Comparison of ENCODE assay signal across 21 mouse cellular contexts in the genomic region with DNA sequence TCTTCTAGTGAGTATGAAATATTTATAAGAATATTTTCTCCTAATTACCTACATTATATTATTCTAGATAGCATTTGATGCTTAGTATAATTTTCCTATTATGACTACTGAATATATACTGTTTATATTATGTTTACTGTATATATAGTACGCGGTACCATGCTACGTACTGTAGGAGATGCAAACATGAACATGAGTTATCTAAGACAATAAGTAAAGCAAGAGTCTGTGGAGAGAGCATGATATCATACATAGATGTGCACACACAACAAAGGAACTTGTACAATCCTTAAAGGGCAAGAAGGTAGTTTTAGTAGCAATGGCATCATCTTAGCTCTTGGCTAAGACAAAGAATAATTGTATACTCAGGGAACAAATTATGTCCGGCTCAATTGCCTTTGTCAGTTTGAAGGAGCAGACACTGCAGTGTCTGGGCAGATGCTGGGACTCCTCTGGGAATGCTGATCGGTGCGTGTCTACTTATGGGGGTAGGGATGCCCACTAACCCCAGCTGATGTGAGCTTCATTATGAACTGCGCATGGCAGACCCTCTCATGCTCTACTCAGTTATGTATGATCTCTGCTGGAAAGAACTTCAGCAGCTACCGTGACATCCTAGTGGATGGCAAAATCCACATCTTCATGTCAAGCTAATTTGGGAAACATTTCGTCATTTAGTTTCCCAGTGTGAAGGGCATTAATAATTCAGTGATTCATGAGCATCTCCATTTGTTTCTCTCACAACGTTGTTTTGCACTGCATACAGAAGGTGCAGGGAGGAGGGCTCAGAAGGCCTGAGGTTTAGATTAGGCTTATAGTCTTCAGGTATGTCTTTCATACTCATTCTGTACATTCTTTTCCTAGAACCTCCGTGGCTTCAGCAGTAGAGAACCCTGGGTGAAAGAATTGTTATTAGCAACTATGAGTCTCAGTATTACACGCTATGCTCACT.
DNase-seq lines count a peak whose midpoint lies in the region; ATAC-seq lines count a peak whose summit lies in the region.
"Had no signal": no experiment of that assay in that cellular context is flagged by ENCODE, and none has a peak within 500 bp of the region (broad histone marks: within the 10 kb centered on the region; RNA-seq: fewer than 3 reads in every experiment).

No protein-coding gene starts in this region.

- no peaks in the 10 kb centered on the region for H3K9me3 ChIP-seq in neural tube, embryonic 11.5 days (ENCODE audit: control insufficient read depth, low read length)
- no peaks in the 10 kb centered on the region for H3K9me3 ChIP-seq in hindbrain, embryonic 14.5 days (ENCODE audit: control insufficient read depth, low read length)
- H3K9me3 ChIP-seq in midbrain, embryonic 14.5 days (ENCODE audit: control insufficient read depth, low read length): no peaks in the 10 kb centered on the region
- H3K9me3 ChIP-seq: embryonic facial prominence, embryonic 12.5 days; heart, embryonic 12.5 days; limb, embryonic 12.5 days; liver, embryonic 13.5 days; lung, embryonic 15.5 days had no signal

- no peaks in the 10 kb centered on the region for H3K27me3 ChIP-seq in neural tube, embryonic 11.5 days (ENCODE audit: control insufficient read depth, insufficient read depth, low read length)
- H3K27me3 ChIP-seq in hindbrain, embryonic 14.5 days (ENCODE audit: control insufficient read depth, insufficient read depth, low read length): no peaks in the 10 kb centered on the region
- no peaks in the 10 kb centered on the region for H3K27me3 ChIP-seq in midbrain, embryonic 14.5 days (ENCODE audit: control insufficient read depth, insufficient read depth, low read length)
- H3K27me3 ChIP-seq: embryonic facial prominence, embryonic 12.5 days; heart, embryonic 12.5 days; limb, embryonic 12.5 days; liver, embryonic 13.5 days; lung, embryonic 15.5 days had no signal

- ATAC-seq in neural tube, embryonic 11.5 days (ENCODE audit: insufficient read depth, low FRiP score, low TSS enrichment): peak; percentile 88
- ATAC-seq in hindbrain, embryonic 14.5 days (ENCODE audit: low FRiP score): peak; percentile 84
- peak; percentile 83; the same call in 1 of the 2 replicates for ATAC-seq in midbrain, embryonic 14.5 days (ENCODE audit: low FRiP score, low TSS enrichment)

- no peak overlapping the region for H3K27ac ChIP-seq in neural tube, embryonic 11.5 days (ENCODE audit: low read depth, low read length)
- H3K27ac ChIP-seq in hindbrain, embryonic 14.5 days: peak overlapping the region; percentile 43; the same call in 1 of the 2 replicates
- no peak overlapping the region for H3K27ac ChIP-seq in midbrain, embryonic 14.5 days (replicated peaks; ENCODE audit: low read depth, low read length)
- H3K27ac ChIP-seq: embryonic facial prominence, embryonic 12.5 days; kidney, postnatal 0 days; layer of hippocampus, adult 2 months; left cerebral cortex, adult 2 months; limb, embryonic 12.5 days; liver, embryonic 13.5 days; lung, embryonic 15.5 days had no signal

- H3K36me3 ChIP-seq in neural tube, embryonic 11.5 days (ENCODE audit: control insufficient read depth, insufficient read depth, low read length): no peaks in the 10 kb centered on the region
- no peaks in the 10 kb centered on the region for H3K36me3 ChIP-seq in hindbrain, embryonic 14.5 days (replicated peaks; ENCODE audit: control insufficient read depth, insufficient read depth)
- H3K36me3 ChIP-seq in midbrain, embryonic 14.5 days (ENCODE audit: control insufficient read depth, insufficient read depth, low read length): no peaks in the 10 kb centered on the region
- H3K36me3 ChIP-seq: embryonic facial prominence, embryonic 12.5 days; heart, embryonic 12.5 days; limb, embryonic 12.5 days; liver, embryonic 13.5 days; lung, embryonic 15.5 days had no signal

- 73% methylated on average over 12 of the region's 12 CpGs for WGBS in neural tube, embryonic 11.5 days
- 49% methylated on average over 12 of the region's 12 CpGs for WGBS in hindbrain, embryonic 14.5 days
- 51% methylated on average over 12 of the region's 12 CpGs for WGBS in midbrain, embryonic 14.5 days

- H3K4me3 ChIP-seq in neural tube, embryonic 11.5 days (ENCODE audit: low read depth, low read length): no peak overlapping the region
- no peak overlapping the region for H3K4me3 ChIP-seq in hindbrain, embryonic 14.5 days (replicated peaks; ENCODE audit: low read length)
- no peak overlapping the region for H3K4me3 ChIP-seq in midbrain, embryonic 14.5 days (replicated peaks; ENCODE audit: low read depth, low read length)
- H3K4me3 ChIP-seq: embryonic facial prominence, embryonic 12.5 days; heart, embryonic 12.5 days; layer of hippocampus, adult 2 months; left cerebral cortex, adult 2 months; limb, embryonic 12.5 days; liver, embryonic 13.5 days; lung, embryonic 15.5 days; myocyte had no signal

- peak; percentile 42 for DNase-seq in neural tube, embryonic 11.5 days (ENCODE audit: low spot score)
- DNase-seq in neural tube, embryonic 10.5 days (ENCODE audit: extremely low spot score, low spot score): no peak
- peak; percentile 36 for DNase-seq in hindbrain, embryonic 14.5 days (ENCODE audit: low spot score)
- DNase-seq in midbrain, embryonic 14.5 days: peak; percentile 55
- DNase-seq in heart, postnatal 14 days: no peak
- no peak for DNase-seq in left cerebral cortex, adult 11 months (ENCODE audit: low spot score)
- DNase-seq in right cerebral cortex, postnatal 36 days (ENCODE audit: low spot score in 2 of 2): no peak
- DNase-seq: cerebellum, adult 11-12 months; cerebellum, postnatal 36 days; heart, postnatal 36 days; kidney, adult 11 months; liver, embryonic 13.5 days; thymus, postnatal 25 days had no signal

- peaks cover 3% of the 10 kb centered on the region; the same call in 1 of the 2 replicates for H3K4me1 ChIP-seq in neural tube, embryonic 11.5 days (ENCODE audit: control insufficient read depth, insufficient read depth, low read length)
- H3K4me1 ChIP-seq in hindbrain, embryonic 14.5 days (replicated peaks; ENCODE audit: control insufficient read depth, insufficient read depth, low read length): peaks cover 8% of the 10 kb centered on the region; the same call in 1 of the 2 replicates
- H3K4me1 ChIP-seq in midbrain, embryonic 14.5 days (ENCODE audit: control insufficient read depth, insufficient read depth, low read length): 0 out of 2 replicates have a peak, but pooled peaks cover 2% of the 10 kb centered on the region
- H3K4me1 ChIP-seq: embryonic facial prominence, embryonic 12.5 days; heart, embryonic 12.5 days; limb, embryonic 12.5 days; liver, embryonic 13.5 days had no signal

- intact Hi-C loops in heart, postnatal 14 days (cut with DNase I): no loop called here

- no peak overlapping the region for H3K9ac ChIP-seq in neural tube, embryonic 11.5 days (ENCODE audit: low read length)
- H3K9ac ChIP-seq in hindbrain, embryonic 14.5 days: no peak overlapping the region
- no peak overlapping the region for H3K9ac ChIP-seq in midbrain, embryonic 14.5 days (replicated peaks; ENCODE audit: low read length)
- H3K9ac ChIP-seq: embryonic facial prominence, embryonic 12.5 days; heart, embryonic 12.5 days; limb, embryonic 12.5 days; liver, embryonic 13.5 days; lung, embryonic 15.5 days had no signal

- no peak overlapping the region for H3K4me2 ChIP-seq in neural tube, embryonic 11.5 days (ENCODE audit: low read depth)
- no peak overlapping the region for H3K4me2 ChIP-seq in hindbrain, embryonic 14.5 days (replicated peaks)
- H3K4me2 ChIP-seq in midbrain, embryonic 14.5 days (ENCODE audit: low read length): no peak overlapping the region
- H3K4me2 ChIP-seq: embryonic facial prominence, embryonic 12.5 days; heart, embryonic 12.5 days; limb, embryonic 12.5 days; liver, embryonic 13.5 days; lung, embryonic 15.5 days had no signal

Comparison
In these comparisons a context has a peak if more than half of its experiments do, and no peak if none do; other contexts are left out.
1. DNase-seq: peak in neural tube, embryonic 11.5 days (single experiment), hindbrain, embryonic 14.5 days (single experiment) and midbrain, embryonic 14.5 days (single experiment); none in neural tube, embryonic 10.5 days (single experiment), heart, postnatal 14 days (0 of 2), left cerebral cortex, adult 11 months (single experiment) and right cerebral cortex, postnatal 36 days (0 of 2).
2. Peak in every context shown above with its lines, with median percentiles within 50 percentile points of each other: ATAC-seq.